Mouse (Mus musculus) embryonic facial prominence, embryonic 11.5 days (tissue): ENCODE results near the gene Rps6ka6. TPM values are rescaled to one million over a fixed set of nuclear protein-coding genes. Genes with fewer than 3 reads are reported as not detected.

ENCODE experiments used
- ATAC-seq: fragments of 200-750 bp; cut with Nextera tagmentation; replicated peaks from 2 replicates; pipeline ENCODE4 v1.8.0; 2017; ENCODE audit warnings: low read depth; ENCODE audit not compliant: insufficient number of reproducible peaks, low FRiP score, low TSS enrichment
- DNase-seq: peaks from one replicate; pipeline ENCODE4 v3.0.0-alpha.2; 2015; ENCODE audit warnings: low spot score
- H3K27ac ChIP-seq: fragments of 300-500 bp; sonication (generic); replicated peaks from 2 replicates; pipeline ENCODE4 v1.5.1; 2014; ENCODE audit warnings: mild to moderate bottlenecking, low read depth, low read length, control low read depth
- H3K27me3 ChIP-seq: fragments of 300-500 bp; sonication (generic); 2 replicates; pipeline ENCODE4 v1.6.1; 2014; ENCODE audit warnings: mild to moderate bottlenecking, low read length, moderate library complexity, mixed read lengths; ENCODE audit not compliant: control insufficient read depth, insufficient read depth
- H3K36me3 ChIP-seq: fragments of 300-500 bp; sonication (generic); replicated peaks from 2 replicates; pipeline ENCODE4 v1.6.1; 2014; ENCODE audit warnings: low read depth, mild to moderate bottlenecking, low read length, moderate library complexity, mixed read lengths; ENCODE audit not compliant: control insufficient read depth, insufficient read depth
- H3K4me1 ChIP-seq: fragments of 300-500 bp; sonication (generic); 2 replicates; pipeline ENCODE4 v1.6.1; 2014; ENCODE audit warnings: low read length, mixed read lengths; ENCODE audit not compliant: control insufficient read depth, insufficient read depth
- H3K4me2 ChIP-seq: fragments of 300-500 bp; sonication (generic); 2 replicates; pipeline ENCODE4 v1.6.1; 2014; ENCODE audit warnings: low read depth, mild to moderate bottlenecking, control low read depth, low read length, moderate library complexity
- H3K4me3 ChIP-seq: fragments of 300-500 bp; sonication (generic); 2 replicates; pipeline ENCODE4 v1.5.1; 2014; ENCODE audit warnings: low read depth, low read length, control low read depth
- H3K9ac ChIP-seq: fragments of 300-500 bp; sonication (generic); replicated peaks from 2 replicates; pipeline ENCODE4 v1.6.1; 2014; ENCODE audit warnings: mild to moderate bottlenecking, control low read depth, low read length
- H3K9me3 ChIP-seq: fragments of 300-500 bp; sonication (generic); replicated peaks from 2 replicates; pipeline ENCODE4 v1.6.1; 2016; ENCODE audit warnings: mild to moderate bottlenecking, low read length, inconsistent platforms, mixed read lengths; ENCODE audit not compliant: control insufficient read depth
- WGBS: fragments of 180-500 bp; shearing (Covaris S2); extraction: QIAGEN DNeasy Blood & Tissue Kit; methylation state at CpG from one replicate; pipeline ENCODE4 v1.1.7; 2014; 5-methylcytosine and 5-hydroxymethylcytosine counted together
- polyA plus RNA-seq: library from polyadenylated mRNA; unstranded; fragments of >200 nt; fragmentation: Nextera tagmentation; extraction: Ambion mirVana; gene quantifications from 2 replicates; pipeline ENCODE4 v1.2.1, GENCODE M21; 2014

Rps6ka6 gene
- 75.6 and 92.9 TPM in 2 replicates for polyA plus RNA-seq

DNA sequence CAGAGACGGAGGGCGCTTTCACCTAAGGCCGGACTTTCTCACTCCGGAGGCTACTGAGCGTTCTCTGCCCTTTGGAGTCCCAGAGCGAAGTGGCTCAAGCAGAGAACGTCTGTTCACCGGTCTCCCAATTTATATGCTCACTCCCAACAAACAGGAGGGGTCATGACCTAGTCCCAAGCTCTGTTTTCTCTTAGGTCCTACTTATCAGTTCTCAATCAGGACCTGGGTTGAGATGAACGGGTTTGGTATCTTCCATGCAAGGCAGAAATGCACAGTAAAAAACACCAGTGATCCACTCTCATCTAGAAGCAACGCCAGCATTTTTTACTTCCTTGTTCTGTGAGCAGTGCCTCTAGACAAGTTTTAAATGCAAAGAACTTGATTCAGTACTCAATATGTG lies at the start of gene Rps6ka6:
Rps6ka6 (minus strand) TSS at position 101 of the 400 bp plus-strand sequence.
- Histone ChIP-seq H3K4me3 (no peak within 1 kb of the TSS), H3K4me1 (no peaks in the 10 kb centered on the region), H3K27ac (no peak within 1 kb of the TSS), H3K4me2 (no peak within 1 kb of the TSS), H3K36me3 (no peaks in the 10 kb centered on the region), H3K9ac (no peak within 1 kb of the TSS), H3K27me3 (no peaks in the 10 kb centered on the region), H3K9me3 (no peaks in the 10 kb centered on the region)
- WGBS, result 62% methylated on average over 10 of the region's 10 CpGs
- DNase-seq (no peak), ATAC-seq (no peak)

DNA sequence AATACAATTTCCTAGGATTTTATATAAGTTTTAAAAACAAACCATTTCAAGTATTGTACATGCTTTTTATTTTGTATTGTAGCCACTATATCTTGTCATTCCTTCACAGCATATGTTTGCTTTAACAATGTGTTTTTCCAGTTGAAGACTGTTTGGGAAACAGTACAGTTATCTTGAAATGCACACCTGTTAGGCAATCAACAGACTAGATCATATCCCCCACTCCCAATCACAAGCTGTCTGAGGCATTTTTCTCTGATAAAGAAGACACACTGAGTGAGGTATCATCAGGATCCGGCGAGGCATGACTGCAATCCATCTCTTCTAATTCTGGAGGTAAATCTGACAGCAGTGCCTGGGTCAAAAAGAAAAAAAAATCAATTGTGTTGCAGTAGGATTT lies 39.3 kb upstream of the Rps6ka6 start:
- 93% methylated on average over 2 of the region's 2 CpGs for WGBS
- Histone ChIP-seq H3K9ac (no peak overlapping the region), H3K4me3 (no peak overlapping the region), H3K27me3 (no peaks in the 10 kb centered on the region), H3K36me3 (no peaks in the 10 kb centered on the region), H3K27ac (no peak overlapping the region), H3K4me2 (no peak overlapping the region), H3K9me3 (no peaks in the 10 kb centered on the region), H3K4me1 (no peaks in the 10 kb centered on the region)
- ATAC-seq (no peak), DNase-seq (no peak)

DNA sequence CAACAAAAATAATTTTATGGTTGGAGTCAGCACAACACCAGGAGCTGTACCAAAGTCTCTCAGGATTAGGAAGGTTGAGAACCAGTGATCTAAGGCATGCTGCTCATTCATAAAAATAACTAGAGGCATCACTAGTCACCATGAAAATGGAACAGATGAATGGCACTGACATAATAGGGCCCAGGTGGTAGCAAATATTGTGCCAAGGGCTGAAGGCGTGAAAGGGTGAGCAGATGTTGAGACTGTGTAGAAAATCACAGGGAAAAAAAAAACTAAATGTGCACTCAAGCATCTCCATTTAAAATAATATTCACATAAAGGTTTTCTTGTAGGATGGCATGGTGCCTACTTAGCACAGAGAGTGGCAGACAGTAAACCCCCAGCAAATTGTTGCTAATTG lies 19.6 kb downstream of the Rps6ka6 start:
- no peak overlapping the region for H3K9ac ChIP-seq
- no peak for DNase-seq
- ATAC-seq, result no peak
- H3K36me3 ChIP-seq, result no peaks in the 10 kb centered on the region
- 73% methylated on average over 1 of the region's 1 CpGs for WGBS
- no peaks in the 10 kb centered on the region for H3K27me3 ChIP-seq
- no peak overlapping the region for H3K27ac ChIP-seq
- no peak overlapping the region for H3K4me2 ChIP-seq
- no peak overlapping the region for H3K4me3 ChIP-seq
- no peaks in the 10 kb centered on the region for H3K4me1 ChIP-seq
- no peaks in the 10 kb centered on the region for H3K9me3 ChIP-seq

DNA sequence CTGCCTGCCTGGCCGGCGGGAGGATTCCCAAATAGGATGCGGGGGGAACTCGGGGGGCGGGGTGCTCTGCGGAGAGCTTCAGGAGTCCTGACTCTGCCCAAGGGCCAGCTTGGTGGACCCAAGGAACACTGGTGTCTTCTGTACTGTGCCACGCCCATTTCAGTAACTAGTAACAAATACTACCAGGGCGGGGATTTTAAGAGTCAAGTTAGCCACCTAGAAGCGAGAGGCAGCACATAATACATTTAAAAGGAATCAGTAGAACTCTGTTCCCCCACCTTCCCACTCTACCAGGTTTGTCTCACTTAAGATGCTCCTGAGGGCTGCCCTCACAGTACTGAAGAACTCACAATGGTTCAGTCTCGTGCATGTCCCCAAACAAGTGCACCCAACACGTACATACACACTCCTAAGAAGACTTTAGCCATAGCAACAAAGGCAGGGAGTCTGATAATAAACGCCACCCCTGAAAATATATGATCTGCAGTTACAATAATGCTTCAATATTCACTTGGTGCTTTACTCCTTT lies 74.1 kb downstream of the Rps6ka6 start:
- peak overlapping the region; percentile 57 for H3K4me3 ChIP-seq
- H3K27me3 ChIP-seq, result no peaks in the 10 kb centered on the region
- H3K36me3 ChIP-seq, result no peaks in the 10 kb centered on the region
- ATAC-seq (no peak), DNase-seq (no peak)
- H3K4me1 ChIP-seq, result no peaks in the 10 kb centered on the region
- H3K4me2 ChIP-seq, result peak overlapping the region; percentile 16
- no peaks in the 10 kb centered on the region for H3K9me3 ChIP-seq
- 28% methylated on average over 12 of the region's 12 CpGs for WGBS
- H3K27ac ChIP-seq, result no peak overlapping the region
- peak overlapping the region; percentile 75; the same call in 1 of the 2 replicates for H3K9ac ChIP-seq

DNA sequence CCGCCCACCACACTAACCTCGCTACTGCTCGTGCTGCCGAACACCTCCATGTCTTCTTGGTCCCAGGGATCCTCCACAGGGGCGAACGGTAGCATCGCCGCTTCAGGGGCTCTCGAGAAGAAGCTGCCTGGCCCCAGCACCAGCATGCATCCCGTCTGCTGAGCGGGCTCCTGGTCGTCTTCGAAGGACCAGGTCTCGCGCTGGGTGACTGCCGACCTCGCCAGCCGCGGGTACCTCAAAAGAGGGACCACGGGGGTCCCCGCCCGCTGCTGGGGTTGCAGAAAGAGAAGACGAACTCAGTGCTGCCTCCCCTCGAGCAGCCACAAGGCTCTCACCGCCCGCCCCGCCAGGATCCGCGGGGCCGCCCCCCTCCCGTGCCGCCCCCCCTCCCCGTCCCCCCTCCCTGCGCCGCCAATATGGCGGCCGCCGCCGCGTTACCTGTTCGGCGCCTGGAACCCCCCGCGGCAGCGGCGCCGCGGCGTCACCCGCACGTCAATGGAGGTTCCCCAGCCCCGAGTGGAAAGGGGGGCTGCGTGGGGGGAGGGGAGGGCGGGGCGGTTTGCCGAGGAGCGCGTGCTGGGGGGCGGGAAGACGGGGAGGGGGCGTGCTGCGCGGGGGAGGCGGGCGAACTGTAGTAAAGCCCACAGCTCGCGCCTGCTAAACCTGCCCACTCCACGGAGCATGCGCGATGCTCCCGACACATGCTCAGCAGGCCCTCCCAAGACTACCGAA lies 74.8 kb downstream of the Rps6ka6 start:
- peak overlapping the region; percentile 57 for H3K4me3 ChIP-seq
- peak overlapping the region; percentile 75 for H3K9ac ChIP-seq
- WGBS, result 27% methylated on average over 16 of the region's 72 CpGs
- peak overlapping the region; percentile 79 for H3K27ac ChIP-seq
- no peaks in the 10 kb centered on the region for H3K4me1 ChIP-seq
- H3K36me3 ChIP-seq, result no peaks in the 10 kb centered on the region
- peak; percentile 77 for DNase-seq
- H3K27me3 ChIP-seq, result no peaks in the 10 kb centered on the region
- H3K9me3 ChIP-seq, result no peaks in the 10 kb centered on the region
- peak overlapping the region; percentile 30 for H3K4me2 ChIP-seq
- peak; percentile 96 for ATAC-seq

DNA sequence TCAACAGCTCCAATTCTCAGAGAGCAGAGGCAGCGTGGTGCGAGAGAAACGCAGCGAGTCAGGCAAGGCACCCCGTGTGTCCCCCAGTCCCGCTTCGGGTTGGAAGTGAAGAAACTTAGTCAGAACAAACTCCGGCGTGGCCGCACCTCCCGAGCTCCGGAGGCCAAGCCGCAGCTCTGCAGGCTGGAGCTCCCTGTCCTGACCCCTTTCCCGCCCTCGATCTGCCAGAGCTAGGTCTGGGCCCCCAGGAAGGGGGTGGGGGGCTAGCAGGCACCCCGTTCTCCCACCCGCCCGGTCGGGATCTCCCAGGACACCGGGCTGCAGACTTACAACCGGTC lies 75.3 kb downstream of the Rps6ka6 start:
- peak overlapping the region; percentile 57 for H3K4me3 ChIP-seq
- H3K4me2 ChIP-seq, result peak overlapping the region; percentile 30
- peak overlapping the region; percentile 79 for H3K27ac ChIP-seq
- ATAC-seq, result peak; percentile 68
- 13% methylated on average over 15 of the region's 21 CpGs for WGBS
- H3K4me1 ChIP-seq, result no peaks in the 10 kb centered on the region
- H3K9me3 ChIP-seq, result no peaks in the 10 kb centered on the region
- H3K9ac ChIP-seq, result peak overlapping the region; percentile 75
- no peaks in the 10 kb centered on the region for H3K27me3 ChIP-seq
- no peaks in the 10 kb centered on the region for H3K36me3 ChIP-seq
- peak; percentile 34 for DNase-seq

DNA sequence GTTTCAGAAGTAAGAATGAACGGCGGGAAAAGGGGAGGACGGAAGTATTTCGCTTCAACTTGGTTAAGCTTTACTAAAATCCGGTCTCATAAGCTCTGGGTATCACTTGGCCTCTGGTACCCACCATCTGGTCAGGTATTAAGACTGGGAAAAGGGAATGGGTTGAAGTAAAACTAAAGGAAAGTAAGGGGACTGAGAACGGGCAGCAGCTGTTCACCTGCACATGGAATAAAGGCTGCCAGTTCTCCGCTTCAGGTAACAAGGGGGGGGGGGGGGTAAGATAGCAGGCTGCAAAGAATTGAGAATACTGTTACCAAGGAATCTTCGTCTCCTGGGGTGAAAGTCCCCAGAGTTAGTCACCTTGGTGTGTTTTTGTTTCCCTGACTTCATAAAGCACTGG lies 75.7 kb downstream of the Rps6ka6 start:
- ATAC-seq, result no peak
- DNase-seq, result peak; percentile 26
- WGBS, result 18% methylated on average over 8 of the region's 8 CpGs

DNA sequence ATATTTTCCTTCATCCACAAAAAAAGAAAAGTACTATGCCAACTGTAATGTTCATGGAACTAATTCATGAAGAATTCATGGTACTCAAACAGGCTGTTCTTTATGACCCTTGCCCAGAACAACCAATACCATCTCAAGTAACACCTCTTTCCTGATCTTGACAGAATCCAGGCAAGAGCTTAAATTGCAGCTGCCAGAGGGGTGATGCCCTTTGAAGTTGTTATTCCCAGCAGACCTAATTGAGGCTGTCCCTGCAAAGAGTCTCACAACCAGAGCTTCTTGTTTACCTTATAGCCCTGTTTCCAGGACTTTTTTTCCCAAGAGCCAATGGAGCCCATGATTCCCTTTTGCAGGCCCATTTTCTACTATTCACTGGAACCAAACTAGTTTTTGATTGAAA lies 77.6 kb downstream of the Rps6ka6 start:
- H3K4me2 ChIP-seq, result no peak overlapping the region
- H3K4me1 ChIP-seq, result no peaks in the 10 kb centered on the region
- H3K36me3 ChIP-seq, result no peaks in the 10 kb centered on the region
- ATAC-seq (no peak), DNase-seq (peak; percentile 61)
- no peaks in the 10 kb centered on the region for H3K9me3 ChIP-seq
- H3K4me3 ChIP-seq, result no peak overlapping the region
- no peak overlapping the region for H3K9ac ChIP-seq
- H3K27me3 ChIP-seq, result no peaks in the 10 kb centered on the region
- no peak overlapping the region for H3K27ac ChIP-seq

More for the DNA sequence above, 75.7 kb downstream of the Rps6ka6 start:
- Histone ChIP-seq H3K27me3 (no peaks in the 10 kb centered on the region), H3K4me2 (peak overlapping the region; percentile 30), H3K4me1 (no peaks in the 10 kb centered on the region), H3K27ac (0 out of 2 replicates have a peak overlapping the region, but pooled peaks have one; percentile 13), H3K9me3 (no peaks in the 10 kb centered on the region), H3K36me3 (no peaks in the 10 kb centered on the region), H3K9ac (peak overlapping the region; percentile 75), H3K4me3 (peak overlapping the region; percentile 57)
